Mouse (Mus musculus): ENCODE measurements around the gene Snrpa1. TPM values are rescaled to one million over a fixed set of nuclear protein-coding genes. Genes with fewer than 3 reads are reported as not detected.

Gene Snrpa1
- total and polyA plus RNA-seq, 3 experiments: 146 to 189 (median 189) TPM

GRCm38 (mm10) chr7:66040026-66040814 is 18.6 kb upstream of the Snrpa1 start:
- in situ Hi-C loops (cut with MboI; ENCODE audit: low pct_ligation_motif_present, low pct_unique_long_range_greater_than_20kb, low sequenced_read_pairs): no loop called here
- Histone ChIP-seq H3K36me3 (replicated peaks in 1 of 2; ENCODE audit: control insufficient read depth in 1 of 2, insufficient read depth in 1 of 2, low read length in 1 of 2) (no peaks in the 10 kb centered on the region), H3K27me3 (replicated peaks) (peaks cover 84% of the 10 kb centered on the region), H3K27ac (ENCODE audit: insufficient read depth, low read depth) (no peak overlapping the region), H3K79me2 (replicated peaks; ENCODE audit: control insufficient read depth, extremely low read depth, insufficient read depth, poor library complexity, severe bottlenecking) (no peaks in the 10 kb centered on the region), H3K4me1 (ENCODE audit: control insufficient read depth in 1 of 2, insufficient read depth in 2 of 2) (no peaks in the 10 kb centered on the region), H3K9ac (ENCODE audit: insufficient read depth, low read depth) (no peak overlapping the region), H3K4me3 (replicated peaks in 1 of 3; ENCODE audit: low read depth in 2 of 3, low read length in 2 of 3, poor library complexity in 1 of 3) (no peak overlapping the region), H3K4me2 (ENCODE audit: insufficient read depth, low read depth, poor library complexity, severe bottlenecking) (no peak overlapping the region), H3K9me3 (replicated peaks; ENCODE audit: low read length) (peaks cover 19% of the 10 kb centered on the region)
- DNase-seq (ENCODE audit: extremely low read depth): no peak
- TF ChIP-seq USF2 (conservative IDR thresholded peaks at IDR 0.05; ENCODE audit: low read depth, low read length): no peak
- TF ChIP-seq SMC3 (IDR thresholded peaks at IDR 0.05; ENCODE audit: low read depth, low read length): no peak
- no peak for TF ChIP-seq RAD21 (IDR thresholded peaks at IDR 0.05; ENCODE audit: low read depth, low read length)
- no peak for TF ChIP-seq SIN3A (IDR thresholded peaks at IDR 0.05; ENCODE audit: low read length)
- TF ChIP-seq EP300 (IDR thresholded peaks at IDR 0.05; ENCODE audit: low read length): no peak
- dilution Hi-C loops (cut with MboI; ENCODE audit: extremely low pct_ligation_motif_present, extremely low pct_unique_long_range_greater_than_20kb, low sequenced_read_pairs): no loop called here

- H3K9ac ChIP-seq (ENCODE audit: insufficient read depth, low read depth): no peak within 1 kb of the TSS
- in situ Hi-C loops (cut with MboI; ENCODE audit: low pct_ligation_motif_present, low pct_unique_long_range_greater_than_20kb, low sequenced_read_pairs): no loop called here
- TF ChIP-seq PAX5 (IDR thresholded peaks at IDR 0.05; ENCODE audit: low read length) (no peak), MAX (IDR thresholded peaks at IDR 0.05; ENCODE audit: low read length) (no peak)
- no peak within 1 kb of the TSS for H3K4me3 ChIP-seq (replicated peaks in 1 of 3; ENCODE audit: low read depth in 2 of 3, low read length in 2 of 3, poor library complexity in 1 of 3)
- dilution Hi-C loops (cut with MboI; ENCODE audit: extremely low pct_ligation_motif_present, extremely low pct_unique_long_range_greater_than_20kb, low sequenced_read_pairs): no loop called here
- H3K79me2 ChIP-seq (replicated peaks; ENCODE audit: control insufficient read depth, extremely low read depth, insufficient read depth, poor library complexity, severe bottlenecking): no peaks in the 10 kb centered on the region
- H3K36me3 ChIP-seq (replicated peaks in 1 of 2; ENCODE audit: control insufficient read depth in 1 of 2, insufficient read depth in 1 of 2, low read length in 1 of 2): no peaks in the 10 kb centered on the region
- no peak for DNase-seq (ENCODE audit: extremely low read depth)
- H3K9me3 ChIP-seq (replicated peaks; ENCODE audit: low read length): peaks cover 19% of the 10 kb centered on the region
- H3K27ac ChIP-seq (ENCODE audit: insufficient read depth, low read depth): no peak within 1 kb of the TSS
- H3K27me3 ChIP-seq (replicated peaks): peaks cover 84% of the 10 kb centered on the region
- H3K4me2 ChIP-seq (ENCODE audit: insufficient read depth, low read depth, poor library complexity, severe bottlenecking): no peak within 1 kb of the TSS
- no peaks in the 10 kb centered on the region for H3K4me1 ChIP-seq (ENCODE audit: control insufficient read depth in 1 of 2, insufficient read depth in 2 of 2)
Measured at GRCm38 (mm10) chr7:66043552-66044459, 15.0 kb upstream of the Snrpa1 start, which contains the start of gene Gm45213. Gene Gm45213 (plus strand): TSS chr7:66043602.

- no peak overlapping the region for H3K4me2 ChIP-seq (ENCODE audit: insufficient read depth, low read depth, poor library complexity, severe bottlenecking)
- no peaks in the 10 kb centered on the region for H3K36me3 ChIP-seq (replicated peaks in 1 of 2; ENCODE audit: control insufficient read depth in 1 of 2, insufficient read depth in 1 of 2, low read length in 1 of 2)
- in situ Hi-C loops (cut with MboI; ENCODE audit: low pct_ligation_motif_present, low pct_unique_long_range_greater_than_20kb, low sequenced_read_pairs) (no loop called here), dilution Hi-C loops (cut with MboI; ENCODE audit: extremely low pct_ligation_motif_present, extremely low pct_unique_long_range_greater_than_20kb, low sequenced_read_pairs) (no loop called here)
- no peaks in the 10 kb centered on the region for H3K79me2 ChIP-seq (replicated peaks; ENCODE audit: control insufficient read depth, extremely low read depth, insufficient read depth, poor library complexity, severe bottlenecking)
- no peak overlapping the region for H3K4me3 ChIP-seq (replicated peaks in 1 of 3; ENCODE audit: low read depth in 2 of 3, low read length in 2 of 3, poor library complexity in 1 of 3)
- no peak for TF ChIP-seq POLR2A (IDR thresholded peaks at IDR 0.05; ENCODE audit: low read depth, low read length)
- TF ChIP-seq CTCF (conservative IDR thresholded peaks at IDR 0.05 in 1 of 2, IDR thresholded peaks at IDR 0.05 in 1 of 2; ENCODE audit: low read depth in 2 of 2, low read length in 2 of 2): no peak
- no peak for TF ChIP-seq UBTF (IDR thresholded peaks at IDR 0.05; ENCODE audit: low read depth, low read length)
- no peak overlapping the region for H3K9ac ChIP-seq (ENCODE audit: insufficient read depth, low read depth)
- no peak for DNase-seq (ENCODE audit: extremely low read depth)
- H3K4me1 ChIP-seq (ENCODE audit: control insufficient read depth in 1 of 2, insufficient read depth in 2 of 2): no peaks in the 10 kb centered on the region
- peaks cover 84% of the 10 kb centered on the region for H3K27me3 ChIP-seq (replicated peaks)
- H3K27ac ChIP-seq (ENCODE audit: insufficient read depth, low read depth): no peak overlapping the region
- peaks cover 19% of the 10 kb centered on the region for H3K9me3 ChIP-seq (replicated peaks; ENCODE audit: low read length)
Measured at GRCm38 (mm10) chr7:66044617-66045016, 14.2 kb upstream of the Snrpa1 start.
